Mouse (Mus musculus) heart, embryonic 11.5 days (tissue): ENCODE measurements at regions not wholly inside any gene's neighbourhood (a gene's known extent, or its start where the extent isn't known, plus 50 kb on each side); places are given as distances from the start of the nearest gene placed in this dataset.

Experiments used
- ATAC-seq: fragments of 200-750 bp; cut with Nextera tagmentation; replicated peaks from 2 replicates; pipeline ENCODE4 v1.8.0; 2017; ENCODE audit warnings: moderate library complexity; ENCODE audit not compliant: insufficient number of reproducible peaks, low FRiP score, low TSS enrichment
- H3K27ac ChIP-seq: fragments of 300-500 bp; sonication (generic); 2 replicates; pipeline ENCODE4 v1.5.1; 2014; ENCODE audit warnings: mild to moderate bottlenecking, low read depth, low read length
- H3K27me3 ChIP-seq: fragments of 300-500 bp; sonication (generic); 2 replicates; pipeline ENCODE4 v1.6.1; 2014; ENCODE audit warnings: mild to moderate bottlenecking, low read length, mixed read lengths; ENCODE audit not compliant: control insufficient read depth, insufficient read depth
- H3K36me3 ChIP-seq: fragments of 300-500 bp; sonication (generic); 2 replicates; pipeline ENCODE4 v1.6.1; 2014; ENCODE audit warnings: mild to moderate bottlenecking, low read length, moderate library complexity, mixed read lengths; ENCODE audit not compliant: control insufficient read depth, insufficient read depth
- H3K4me1 ChIP-seq: fragments of 300-500 bp; sonication (generic); 2 replicates; pipeline ENCODE4 v1.6.1; 2014; ENCODE audit warnings: low read length; ENCODE audit not compliant: control insufficient read depth, insufficient read depth
- H3K4me2 ChIP-seq: fragments of 300-500 bp; sonication (generic); 2 replicates; pipeline ENCODE4 v1.6.1; 2014; ENCODE audit warnings: mild to moderate bottlenecking, moderate library complexity
- H3K4me3 ChIP-seq: fragments of 300-500 bp; sonication (generic); 2 replicates; pipeline ENCODE4 v1.5.1; 2014; ENCODE audit warnings: low read depth, low read length
- H3K9ac ChIP-seq: fragments of 300-500 bp; sonication (generic); 2 replicates; pipeline ENCODE4 v1.6.1; 2014; ENCODE audit warnings: mild to moderate bottlenecking, low read depth, low read length, moderate library complexity
- H3K9me3 ChIP-seq: fragments of 300-500 bp; sonication (generic); replicated peaks from 2 replicates; pipeline ENCODE4 v1.6.1; 2016; ENCODE audit warnings: low read length; ENCODE audit not compliant: control insufficient read depth
- WGBS: fragments of 180-500 bp; shearing (Covaris S2); extraction: QIAGEN DNeasy Blood & Tissue Kit; methylation state at CpG from one replicate; pipeline ENCODE4 v1.1.7; 2014; ENCODE audit not compliant: insufficient replicate concordance; 5-methylcytosine and 5-hydroxymethylcytosine counted together

DNA sequence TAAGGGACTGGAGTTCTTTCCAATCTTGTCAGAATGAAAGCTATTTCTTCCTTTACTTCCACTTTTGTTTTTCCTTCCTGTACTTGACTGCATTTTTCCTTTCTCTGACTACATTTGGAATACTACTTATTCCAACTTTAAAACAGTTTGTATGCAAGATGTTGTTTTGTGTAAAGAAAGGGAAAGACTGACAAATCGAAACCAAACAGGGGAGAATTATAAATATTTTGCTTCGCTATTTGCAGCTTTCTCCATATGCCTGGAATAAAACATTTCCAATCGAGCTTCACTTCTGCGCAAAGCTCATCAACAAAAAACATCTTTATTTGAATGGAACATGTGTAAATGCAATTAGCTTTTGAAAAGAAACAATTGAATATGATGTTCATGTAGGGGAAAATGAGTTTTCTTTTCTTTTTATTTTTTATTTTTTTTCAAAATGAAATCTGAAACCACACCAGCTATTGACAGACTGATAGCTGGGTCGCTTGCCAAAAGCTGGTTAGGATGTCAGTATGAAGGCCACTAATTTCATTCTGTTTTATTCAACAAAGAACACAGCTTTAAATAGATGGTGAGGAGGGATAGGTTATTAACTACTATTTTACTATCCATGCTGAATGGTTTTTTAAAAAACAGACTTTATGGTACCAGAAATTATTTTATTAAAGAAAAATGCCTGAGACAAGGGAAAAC, 102.7 kb downstream of the Rpl36a-ps1 start:
- H3K4me2 ChIP-seq = no peak overlapping the region
- WGBS = 75% methylated on average over 5 of the region's 5 CpGs
- H3K27ac ChIP-seq = no peak overlapping the region
- H3K4me1 ChIP-seq = no peaks in the 10 kb centered on the region
- no peaks in the 10 kb centered on the region for H3K9me3 ChIP-seq
- ATAC-seq = no peak
- H3K27me3 ChIP-seq = no peaks in the 10 kb centered on the region
- H3K4me3 ChIP-seq = no peak overlapping the region
- H3K36me3 ChIP-seq = no peaks in the 10 kb centered on the region
- H3K9ac ChIP-seq = no peak overlapping the region

DNA sequence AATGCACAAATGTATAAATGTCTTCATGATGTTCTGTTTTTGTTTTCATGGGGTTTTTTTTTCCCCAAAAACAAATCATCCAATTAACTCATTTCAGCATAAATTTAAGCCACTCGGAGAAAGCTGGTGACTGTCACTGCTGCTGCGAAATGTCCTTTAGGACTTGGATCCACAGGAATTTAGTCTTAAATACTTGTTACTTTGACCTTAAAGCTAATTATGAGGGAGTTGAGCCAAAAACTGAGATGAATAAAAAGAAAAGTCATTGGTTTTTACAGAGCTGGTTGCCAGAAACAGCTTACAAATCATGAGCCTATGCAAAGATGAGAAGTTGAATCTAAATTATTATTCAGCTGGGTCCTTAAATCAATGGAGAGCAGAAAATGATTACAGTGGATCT, 106.5 kb downstream of the Rpl36a-ps1 start:
- H3K4me1 ChIP-seq = no peaks in the 10 kb centered on the region

DNA sequence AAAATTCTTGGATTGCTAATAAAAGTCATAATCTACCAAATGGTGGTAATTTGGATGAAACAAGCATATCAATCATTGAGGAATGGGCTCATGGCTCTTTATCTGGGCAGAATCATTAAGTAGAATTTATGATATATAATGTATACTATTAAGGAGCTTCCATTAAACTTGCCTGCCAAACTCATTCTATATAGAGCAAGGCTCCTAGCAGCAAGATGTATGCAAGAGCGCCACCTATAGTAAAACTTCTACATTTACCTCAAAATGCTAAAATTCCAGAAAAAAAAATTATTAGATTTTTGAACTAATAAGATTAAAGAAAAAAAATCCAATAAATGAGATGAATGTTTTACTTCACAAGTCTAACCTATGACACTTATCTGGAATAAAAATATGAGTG, 107.1 kb downstream of the Rpl36a-ps1 start:
- Histone ChIP-seq H3K27ac (no peak overlapping the region), H3K9me3 (no peaks in the 10 kb centered on the region), H3K4me3 (no peak overlapping the region), H3K36me3 (no peaks in the 10 kb centered on the region), H3K4me1 (no peaks in the 10 kb centered on the region), H3K4me2 (no peak overlapping the region), H3K27me3 (no peaks in the 10 kb centered on the region), H3K9ac (no peak overlapping the region)
- 0% methylated on average over 1 of the region's 1 CpGs for WGBS
- no peak for ATAC-seq

More for the DNA sequence above, 106.5 kb downstream of the Rpl36a-ps1 start:
- no peak overlapping the region for H3K27ac ChIP-seq
- no peaks in the 10 kb centered on the region for H3K27me3 ChIP-seq
- ATAC-seq = no peak
- no peaks in the 10 kb centered on the region for H3K36me3 ChIP-seq
- no peak overlapping the region for H3K4me2 ChIP-seq
- H3K9ac ChIP-seq = no peak overlapping the region
- 79% methylated on average over 2 of the region's 2 CpGs for WGBS
- no peak overlapping the region for H3K4me3 ChIP-seq
- H3K9me3 ChIP-seq = no peaks in the 10 kb centered on the region

DNA sequence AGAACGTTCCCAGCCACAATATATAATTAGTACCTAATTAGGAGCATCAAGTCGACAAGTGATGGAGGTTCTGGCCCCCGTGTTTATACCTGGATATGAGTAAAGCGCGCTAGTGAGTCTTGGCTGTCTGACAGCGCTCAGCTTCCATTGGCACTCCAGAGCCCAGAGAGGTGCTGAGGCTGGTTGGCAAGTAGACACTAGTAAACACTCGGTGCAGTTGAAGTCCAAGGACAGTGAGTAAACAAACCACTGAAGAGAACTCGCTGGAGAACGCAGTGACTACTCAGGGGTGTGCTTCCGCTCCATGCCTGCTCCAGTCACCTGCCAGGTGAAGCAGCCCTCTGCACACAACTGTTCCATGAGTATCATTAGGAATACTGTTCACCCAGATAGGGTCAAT, 111.5 kb downstream of the Rpl36a-ps1 start:
- Histone ChIP-seq H3K4me3 (no peak overlapping the region), H3K9ac (no peak overlapping the region), H3K4me1 (no peaks in the 10 kb centered on the region), H3K27me3 (no peaks in the 10 kb centered on the region), H3K9me3 (0 out of 2 replicates have a peak, but pooled peaks cover 2% of the 10 kb centered on the region), H3K27ac (no peak overlapping the region), H3K36me3 (no peaks in the 10 kb centered on the region), H3K4me2 (no peak overlapping the region)
- 85% methylated on average over 10 of the region's 10 CpGs for WGBS
- ATAC-seq = no peak

DNA sequence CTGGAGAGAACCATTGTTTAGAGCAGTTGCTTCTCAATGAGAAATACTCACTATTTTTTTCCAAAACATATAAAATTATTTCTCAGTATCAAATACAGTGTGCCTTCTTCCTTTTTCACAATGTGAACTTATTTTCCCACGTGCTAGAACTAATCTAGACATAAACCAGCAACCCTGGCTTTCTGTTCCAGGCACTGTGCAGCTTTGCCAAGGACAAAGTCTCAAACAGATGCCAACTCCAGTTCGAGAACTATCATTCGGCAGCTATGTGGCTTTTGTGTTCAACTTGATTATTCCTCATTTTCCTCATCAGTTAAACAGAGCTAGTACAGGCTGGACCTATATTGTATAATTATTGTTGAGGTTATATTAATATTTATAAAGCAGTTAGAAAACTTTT, 116.2 kb downstream of the Rpl36a-ps1 start:
- 74% methylated on average over 3 of the region's 3 CpGs for WGBS
- 0 out of 2 replicates have a peak, but pooled peaks cover 2% of the 10 kb centered on the region for H3K9me3 ChIP-seq
- no peak overlapping the region for H3K4me2 ChIP-seq
- no peak overlapping the region for H3K27ac ChIP-seq
- H3K27me3 ChIP-seq = no peaks in the 10 kb centered on the region
- ATAC-seq = no peak
- no peak overlapping the region for H3K9ac ChIP-seq
- no peak overlapping the region for H3K4me3 ChIP-seq
- no peaks in the 10 kb centered on the region for H3K4me1 ChIP-seq
- no peaks in the 10 kb centered on the region for H3K36me3 ChIP-seq

DNA sequence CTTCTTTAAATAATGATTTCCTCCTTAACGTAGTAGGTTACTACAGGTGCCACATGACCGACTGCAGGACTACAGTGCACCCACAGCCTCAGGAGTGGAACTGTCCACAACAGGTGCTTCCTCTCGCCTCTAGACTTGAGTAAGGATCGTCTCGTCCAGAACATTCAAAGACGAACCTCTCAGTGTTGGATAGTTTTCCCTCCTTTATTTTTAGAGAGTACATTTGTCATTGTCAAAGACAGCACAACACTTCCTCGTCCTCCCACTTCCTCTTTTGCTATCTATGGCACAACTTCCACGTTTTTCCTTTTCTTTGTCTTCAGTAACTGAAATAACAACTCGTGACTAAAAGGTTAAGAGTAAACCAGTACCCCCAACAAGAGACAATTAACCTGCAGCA, 120.7 kb downstream of the Rpl36a-ps1 start:
- Histone ChIP-seq H3K9me3 (no peaks in the 10 kb centered on the region), H3K9ac (no peak overlapping the region)
- WGBS = 55% methylated on average over 9 of the region's 9 CpGs

DNA sequence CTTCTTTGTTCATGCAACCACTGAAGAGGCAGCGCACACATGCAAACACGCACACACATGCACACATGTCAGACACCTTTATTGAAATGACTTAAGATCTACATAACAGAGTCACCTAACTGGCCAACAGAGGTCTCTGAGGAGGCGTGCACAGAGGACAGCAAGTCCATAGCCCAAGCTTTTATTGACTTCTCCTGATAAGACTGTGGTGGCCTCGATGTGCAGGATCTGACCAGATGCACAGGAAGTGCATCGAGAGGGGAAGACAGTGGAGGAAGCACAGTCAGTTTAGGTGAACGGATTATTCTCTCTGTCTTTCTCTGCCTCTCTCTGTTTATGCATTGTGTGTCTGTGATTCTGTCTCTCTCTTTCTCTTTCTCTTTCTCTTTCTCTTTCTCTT, 124.2 kb downstream of the Rpl36a-ps1 start:
- H3K36me3 ChIP-seq = no peaks in the 10 kb centered on the region
- ATAC-seq = no peak
- no peak overlapping the region for H3K27ac ChIP-seq
- H3K4me3 ChIP-seq = no peak overlapping the region
- H3K4me1 ChIP-seq = no peaks in the 10 kb centered on the region
- H3K4me2 ChIP-seq = no peak overlapping the region
- no peak overlapping the region for H3K9ac ChIP-seq
- H3K9me3 ChIP-seq = no peaks in the 10 kb centered on the region
- H3K27me3 ChIP-seq = no peaks in the 10 kb centered on the region
- 65% methylated on average over 6 of the region's 6 CpGs for WGBS

More for the DNA sequence above, 120.7 kb downstream of the Rpl36a-ps1 start:
- ATAC-seq = no peak
- Histone ChIP-seq H3K4me3 (no peak overlapping the region), H3K36me3 (no peaks in the 10 kb centered on the region), H3K4me1 (no peaks in the 10 kb centered on the region), H3K4me2 (no peak overlapping the region), H3K27me3 (no peaks in the 10 kb centered on the region), H3K27ac (no peak overlapping the region)

DNA sequence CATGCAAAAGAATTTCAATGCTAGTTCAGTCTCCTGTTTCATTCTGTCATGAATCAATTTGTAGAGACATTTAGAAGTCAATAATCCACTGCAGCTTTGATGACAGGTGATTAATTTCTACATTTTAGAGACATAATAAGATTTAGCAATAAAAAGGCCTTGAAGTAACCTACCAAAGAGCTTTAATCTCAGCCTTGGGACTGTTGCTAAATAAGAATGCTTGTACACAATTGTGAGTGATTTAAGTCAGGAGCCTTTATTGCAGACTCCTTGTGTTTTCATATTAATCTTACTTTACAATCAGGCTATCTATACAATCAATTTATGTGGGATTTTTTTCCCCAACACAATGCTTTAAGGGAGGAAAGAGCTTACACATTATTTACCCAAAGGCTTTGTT, 127.2 kb downstream of the Rpl36a-ps1 start:
- Histone ChIP-seq H3K4me2 (no peak overlapping the region), H3K27me3 (no peaks in the 10 kb centered on the region), H3K4me1 (no peaks in the 10 kb centered on the region), H3K27ac (no peak overlapping the region), H3K9me3 (no peaks in the 10 kb centered on the region), H3K4me3 (no peak overlapping the region), H3K9ac (no peak overlapping the region), H3K36me3 (no peaks in the 10 kb centered on the region)
- ATAC-seq = no peak

DNA sequence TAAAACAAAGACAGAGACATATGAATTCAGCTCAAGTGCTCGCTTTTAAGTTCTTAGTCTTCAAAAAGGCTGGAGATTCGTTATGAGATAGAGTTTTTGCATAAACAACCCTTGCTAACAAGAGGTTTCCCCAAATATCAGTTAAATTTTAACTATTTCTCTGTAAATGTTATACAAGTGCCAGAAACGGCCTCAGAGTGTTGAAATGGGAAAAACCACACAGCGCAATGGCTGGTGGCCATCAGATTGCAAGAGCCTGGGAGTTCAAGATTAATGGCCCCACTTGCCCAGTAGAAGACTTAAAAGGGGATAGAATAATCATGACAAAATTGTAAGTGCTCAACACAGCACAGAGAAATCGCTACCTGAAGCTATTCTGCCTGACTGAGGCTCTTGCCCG, 130.1 kb downstream of the Rpl36a-ps1 start:
- H3K27ac ChIP-seq = no peak overlapping the region
- H3K4me3 ChIP-seq = no peak overlapping the region
- H3K27me3 ChIP-seq = no peaks in the 10 kb centered on the region
- no peaks in the 10 kb centered on the region for H3K9me3 ChIP-seq
- no peak overlapping the region for H3K4me2 ChIP-seq
- H3K36me3 ChIP-seq = no peaks in the 10 kb centered on the region
- H3K9ac ChIP-seq = no peak overlapping the region
- ATAC-seq = no peak
- 78% methylated on average over 6 of the region's 6 CpGs for WGBS
- no peaks in the 10 kb centered on the region for H3K4me1 ChIP-seq
